Mouse (Mus musculus) heart, embryonic 14.5 days (tissue): ENCODE data around the gene Krt77. TPM values are rescaled to one million over a fixed set of nuclear protein-coding genes. Genes with fewer than 3 reads are reported as not detected.
A peak's percentile ranks its signal among the peaks of the same experiment; 100 is the strongest.

Source experiments
- ATAC-seq: fragments of 200-750 bp; cut with Nextera tagmentation; 2 replicates; pipeline ENCODE4 v1.8.0; 2017; ENCODE audit warnings: low read depth, moderate TSS enrichment; ENCODE audit not compliant: insufficient number of reproducible peaks, insufficient read depth, low FRiP score
- H3K27ac ChIP-seq, 2 experiments: fragments of 200-500 bp in 1 of 2; fragments of 300-500 bp in 1 of 2; sonication (generic) in 1 of 2; replicated peaks in 1 of 2; 2 replicates each; pipeline ENCODE4 v1.5.1; 2012 to 2014; ENCODE audit warnings: low read depth in 2 of 2, low read length in 2 of 2, control low read depth in 1 of 2, mild to moderate bottlenecking in 1 of 2, mixed read lengths in 1 of 2; ENCODE audit not compliant: control insufficient read depth in 1 of 2, insufficient read depth in 1 of 2
- H3K27me3 ChIP-seq: fragments of 300-500 bp; sonication (generic); 2 replicates; pipeline ENCODE4 v1.6.1; 2014; ENCODE audit warnings: mild to moderate bottlenecking, low read length, control low read depth; ENCODE audit not compliant: control insufficient read depth, insufficient read depth
- H3K36me3 ChIP-seq: fragments of 300-500 bp; sonication (generic); 2 replicates; pipeline ENCODE4 v1.6.1; 2014; ENCODE audit warnings: mild to moderate bottlenecking, control low read depth, low read length, mixed read lengths; ENCODE audit not compliant: control insufficient read depth, insufficient read depth
- H3K4me1 ChIP-seq, 2 experiments: fragments of 200-500 bp in 1 of 2; fragments of 300-500 bp in 1 of 2; sonication (generic) in 1 of 2; 2 replicates each; pipeline ENCODE4 v1.6.1; 2012 to 2014; ENCODE audit warnings: low read length in 2 of 2, control low read depth in 1 of 2, mixed read lengths in 1 of 2; ENCODE audit not compliant: control insufficient read depth in 2 of 2, insufficient read depth in 2 of 2
- H3K4me2 ChIP-seq: fragments of 300-500 bp; sonication (generic); 2 replicates; pipeline ENCODE4 v1.6.1; 2014; ENCODE audit warnings: mild to moderate bottlenecking, low read length
- H3K4me3 ChIP-seq, 2 experiments: fragments of 200-500 bp in 1 of 2; fragments of 300-500 bp in 1 of 2; sonication (generic) in 1 of 2; 2 replicates each; pipeline ENCODE4 v1.5.1; 2012 to 2014; ENCODE audit warnings: low read length in 2 of 2, mild to moderate bottlenecking in 2 of 2, control low read depth in 1 of 2, low read depth in 1 of 2, moderate library complexity in 1 of 2; ENCODE audit not compliant: control insufficient read depth in 1 of 2, insufficient read depth in 1 of 2
- H3K9ac ChIP-seq: fragments of 300-500 bp; sonication (generic); 2 replicates; pipeline ENCODE4 v1.6.1; 2014; ENCODE audit warnings: mild to moderate bottlenecking, low read length
- H3K9me3 ChIP-seq: fragments of 300-500 bp; sonication (generic); 2 replicates; pipeline ENCODE4 v1.6.1; 2016; ENCODE audit warnings: low read length, control low read depth; ENCODE audit not compliant: control insufficient read depth
- WGBS: fragments of 180-500 bp; shearing (Covaris S2); extraction: QIAGEN DNeasy Blood & Tissue Kit; methylation state at CpG from one replicate; pipeline ENCODE4 v1.1.7; 2014; 5-methylcytosine and 5-hydroxymethylcytosine counted together
- polyA plus RNA-seq: library from polyadenylated mRNA; unstranded; fragments of >200 nt; fragmentation: Nextera tagmentation; extraction: Ambion mirVana; gene quantifications from 2 replicates; pipeline ENCODE4 v1.2.1, GENCODE M21; 2014

The Krt77 gene
- polyA plus RNA-seq, 1 experiment from 2014 or later = not detected

DNA sequence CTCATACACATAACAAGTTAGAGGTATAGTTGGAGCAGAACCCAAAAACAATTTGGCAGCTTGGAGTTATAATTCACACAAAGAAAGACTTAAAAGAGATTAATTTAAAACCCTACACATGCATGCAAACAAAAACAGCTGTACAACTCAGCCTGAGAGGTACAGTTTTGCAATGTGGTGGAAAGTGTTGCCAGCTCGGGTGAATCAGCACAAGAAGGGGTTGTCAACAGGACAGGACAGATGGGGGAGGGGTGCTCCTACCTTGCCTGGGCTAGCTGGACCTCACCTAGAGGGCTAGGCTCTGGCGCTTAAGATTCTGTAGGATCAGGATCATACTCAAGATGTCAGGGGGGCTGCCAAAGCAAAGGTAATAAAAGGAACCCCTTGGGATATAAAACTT lies 8.5 kb upstream of the Krt77 start:
- ATAC-seq = no peak

DNA sequence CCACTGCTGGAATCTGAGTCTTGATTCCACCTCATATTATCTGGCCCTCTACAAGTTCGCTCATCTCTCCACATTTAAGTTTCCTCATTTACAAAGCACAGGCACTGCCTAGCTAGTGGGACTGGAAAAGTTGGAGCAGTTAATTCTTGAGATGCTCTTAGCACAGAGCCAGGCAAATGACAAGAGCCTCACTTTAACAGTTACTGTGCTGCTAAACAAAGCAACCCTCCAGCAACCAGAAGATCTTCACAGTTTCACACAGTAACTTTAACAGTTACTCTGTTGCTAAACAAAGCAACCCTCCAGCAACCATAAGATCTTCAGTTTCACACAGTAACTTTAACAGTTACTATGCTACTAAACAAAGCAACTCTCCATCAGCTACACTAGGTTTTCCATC lies 4.9 kb upstream of the Krt77 start:
- H3K27ac ChIP-seq = no peak overlapping the region
- H3K27me3 ChIP-seq = peaks cover 19% of the 10 kb centered on the region
- WGBS = 50% methylated on average over 1 of the region's 1 CpGs
- H3K9ac ChIP-seq = no peak overlapping the region
- H3K4me2 ChIP-seq = no peak overlapping the region
- H3K4me3 ChIP-seq = no peak overlapping the region
- no peaks in the 10 kb centered on the region for H3K4me1 ChIP-seq
- no peaks in the 10 kb centered on the region for H3K36me3 ChIP-seq
- no peak for ATAC-seq
- no peaks in the 10 kb centered on the region for H3K9me3 ChIP-seq

More for the DNA sequence above, 8.5 kb upstream of the Krt77 start:
- WGBS = 43% methylated on average over 2 of the region's 2 CpGs
- Histone ChIP-seq H3K36me3 (no peaks in the 10 kb centered on the region), H3K27ac (no peak overlapping the region), H3K4me2 (no peak overlapping the region), H3K9me3 (no peaks in the 10 kb centered on the region), H3K4me1 (no peaks in the 10 kb centered on the region), H3K4me3 (no peak overlapping the region), H3K27me3 (peaks cover 17% of the 10 kb centered on the region), H3K9ac (no peak overlapping the region)

DNA sequence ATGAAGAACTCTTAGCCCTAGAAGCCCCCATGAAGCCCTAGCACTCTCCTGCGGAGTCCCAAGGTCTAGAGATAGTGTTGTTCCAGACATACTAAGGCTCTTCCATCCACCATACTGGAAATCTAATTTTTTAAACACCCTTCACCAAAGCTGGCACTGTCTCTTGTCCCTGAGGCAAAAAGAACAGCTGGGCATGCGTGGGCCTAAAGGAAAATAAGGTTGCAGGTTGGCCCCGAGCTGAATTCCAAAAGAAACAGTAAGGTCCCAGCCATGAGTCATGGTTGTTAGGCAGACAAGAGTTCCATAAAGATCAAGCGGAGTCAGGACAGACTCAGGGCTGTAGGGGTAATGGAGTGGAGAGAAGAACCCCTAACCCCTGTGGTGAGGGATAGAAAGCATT lies 3.7 kb upstream of the Krt77 start:
- WGBS = 69% methylated on average over 4 of the region's 4 CpGs
- H3K36me3 ChIP-seq = no peaks in the 10 kb centered on the region
- ATAC-seq = no peak

DNA sequence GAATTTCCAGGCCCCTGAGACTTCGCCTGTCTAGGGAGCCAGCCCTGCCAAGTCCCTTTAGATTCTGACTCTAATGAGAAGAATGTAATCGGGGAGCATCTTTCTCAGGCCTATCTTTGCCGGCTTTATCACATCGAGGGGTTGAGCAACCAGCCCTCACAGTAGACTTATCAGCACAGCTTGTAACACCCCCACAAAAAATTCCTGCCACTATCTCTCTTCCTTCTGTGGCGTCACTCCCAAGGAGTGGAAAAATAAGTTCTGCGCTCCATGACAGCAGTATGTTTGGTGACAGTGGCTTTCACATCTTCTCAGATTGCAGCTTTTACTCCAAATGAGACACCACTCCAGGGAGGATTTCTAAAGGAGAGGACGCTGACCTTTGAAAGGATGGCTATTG lies 2.8 kb downstream of the Krt77 start:
- Histone ChIP-seq H3K27me3 (peaks cover 13% of the 10 kb centered on the region), H3K9me3 (no peaks in the 10 kb centered on the region), H3K4me3 (no peak overlapping the region), H3K4me2 (no peak overlapping the region), H3K36me3 (no peaks in the 10 kb centered on the region), H3K4me1 (no peaks in the 10 kb centered on the region), H3K9ac (no peak overlapping the region), H3K27ac (no peak overlapping the region)
- ATAC-seq = no peak
- WGBS = 48% methylated on average over 7 of the region's 7 CpGs

More for the DNA sequence above, 3.7 kb upstream of the Krt77 start:
- Histone ChIP-seq H3K4me1 (no peaks in the 10 kb centered on the region), H3K9ac (no peak overlapping the region), H3K9me3 (no peaks in the 10 kb centered on the region), H3K4me2 (no peak overlapping the region), H3K27me3 (peaks cover 20% of the 10 kb centered on the region), H3K27ac (no peak overlapping the region), H3K4me3 (no peak overlapping the region)

DNA sequence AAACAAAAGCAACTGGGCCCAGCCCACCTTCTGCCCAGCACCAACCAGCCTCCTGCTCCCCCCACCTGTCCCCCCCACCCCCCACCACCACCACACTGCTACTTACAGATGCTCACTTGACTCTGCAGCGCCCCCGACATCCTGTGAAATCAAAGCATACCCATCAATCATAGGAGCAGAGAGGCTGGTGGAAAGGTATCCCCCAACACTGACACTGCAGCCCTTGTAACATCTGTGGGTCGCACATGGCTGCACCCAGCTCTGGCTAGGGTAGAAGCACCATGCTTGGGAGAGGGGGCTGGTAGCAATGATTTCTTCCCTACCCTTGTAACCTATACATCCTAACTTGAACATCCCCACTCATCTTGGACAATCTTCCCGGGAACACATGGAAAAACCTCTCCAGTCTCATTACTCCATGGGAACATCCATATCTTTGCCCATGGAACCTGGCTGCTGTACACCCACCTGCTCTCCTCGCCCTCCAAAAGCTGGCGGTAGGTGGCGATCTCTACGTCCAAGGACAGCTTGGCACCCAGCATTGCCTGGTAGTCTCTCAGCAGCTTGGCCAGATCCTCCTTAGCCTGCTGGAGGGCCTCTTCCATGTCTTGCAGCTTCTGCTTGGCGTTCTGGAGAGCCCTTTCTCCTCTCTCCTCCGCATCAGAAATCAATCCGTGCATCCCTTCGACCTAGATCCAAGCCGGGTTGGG lies 8.9 kb downstream of the Krt77 start:
- no peak overlapping the region for H3K27ac ChIP-seq
- peaks cover 46% of the 10 kb centered on the region for H3K27me3 ChIP-seq
- H3K36me3 ChIP-seq = no peaks in the 10 kb centered on the region
- H3K4me2 ChIP-seq = peak overlapping the region; percentile 86
- peaks cover 0 to 6% of the 10 kb centered on the region in 2 experiments; a peak in 1 of 4 replicates for H3K4me1 ChIP-seq
- no peak overlapping the region for H3K9ac ChIP-seq
- H3K9me3 ChIP-seq = no peaks in the 10 kb centered on the region
- H3K4me3 ChIP-seq = peak overlapping the region in 1 of 2 experiments; percentile 37; a peak in 1 of 4 replicates
- no peak for ATAC-seq
- WGBS = 44% methylated on average over 13 of the region's 13 CpGs

DNA sequence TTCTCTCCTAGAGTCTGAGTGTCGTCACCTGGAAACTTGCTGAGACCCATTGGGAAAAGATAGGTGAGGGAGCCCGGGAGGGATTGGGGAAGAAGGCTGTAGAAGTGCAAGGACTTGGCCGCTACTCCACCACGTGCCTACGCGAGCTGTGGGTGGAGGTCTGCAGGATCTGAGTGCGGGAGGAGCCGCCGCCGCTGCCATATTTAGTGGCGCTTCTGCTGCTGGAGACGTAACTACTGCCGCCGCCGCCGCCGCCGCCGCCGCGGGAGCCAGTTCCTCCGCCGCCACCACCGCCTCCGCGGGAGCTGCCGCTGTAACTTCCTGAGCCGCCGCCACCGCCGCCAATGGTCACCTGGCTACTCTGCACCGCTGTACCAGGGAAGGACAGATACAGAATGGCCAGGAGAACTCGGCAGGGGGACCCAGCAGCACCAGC lies 9.8 kb downstream of the Krt77 start:
- H3K4me2 ChIP-seq = peak overlapping the region; percentile 86

DNA sequence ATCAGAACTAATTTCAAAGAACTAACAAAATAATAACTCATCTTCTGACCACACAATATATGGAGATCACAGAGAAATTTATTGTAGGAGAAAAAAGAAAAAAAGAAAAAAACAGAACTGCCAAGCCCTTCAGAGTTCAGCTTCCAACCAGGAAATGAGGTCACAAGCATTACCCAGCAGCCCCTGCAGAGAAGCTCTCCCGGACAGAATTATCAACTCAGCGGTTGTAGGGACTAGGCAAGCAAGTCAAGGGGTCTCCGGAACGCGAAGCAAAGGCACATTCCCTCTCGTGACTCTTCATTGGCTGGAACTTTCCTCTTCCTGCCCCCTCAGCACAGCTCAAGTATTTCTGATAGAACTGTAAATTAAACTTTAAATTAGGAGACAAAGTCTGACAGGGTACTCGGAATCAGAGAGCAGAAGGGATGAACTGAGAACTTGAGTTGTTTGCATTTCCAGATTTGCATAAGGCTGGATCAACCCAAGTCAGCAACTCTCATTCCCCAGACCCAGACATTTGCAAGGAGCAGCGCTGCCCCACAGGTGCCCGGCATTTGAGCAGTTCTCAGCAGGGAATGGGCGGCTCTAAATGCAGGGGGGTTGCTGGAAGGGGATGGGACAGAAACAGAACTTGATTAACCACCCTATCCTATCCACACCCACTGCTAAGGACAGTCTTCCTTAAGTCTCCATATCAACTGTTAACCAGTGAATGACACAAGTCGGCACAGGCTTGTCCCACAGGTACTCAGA lies 10.7 kb downstream of the Krt77 start:
- Histone ChIP-seq H3K9me3 (no peaks in the 10 kb centered on the region), H3K27me3 (peaks cover 55% of the 10 kb centered on the region), H3K36me3 (no peaks in the 10 kb centered on the region), H3K27ac (no peak overlapping the region), H3K4me3 (no peak overlapping the region), H3K4me1 (peaks cover 0 to 6% of the 10 kb centered on the region in 2 experiments; a peak in 1 of 4 replicates), H3K9ac (no peak overlapping the region), H3K4me2 (peak overlapping the region; percentile 86)
- WGBS = 6% methylated on average over 11 of the region's 11 CpGs
- ATAC-seq = no peak

More for the DNA sequence above, 9.8 kb downstream of the Krt77 start:
- under 1% methylated on average over 33 of the region's 33 CpGs for WGBS
- Histone ChIP-seq H3K4me1 (peaks cover 0 to 6% of the 10 kb centered on the region in 2 experiments; a peak in 1 of 4 replicates), H3K27me3 (peaks cover 49% of the 10 kb centered on the region), H3K9me3 (no peaks in the 10 kb centered on the region), H3K27ac (no peak overlapping the region), H3K4me3 (peak overlapping the region; percentile 37 to 48), H3K9ac (peak overlapping the region; percentile 38), H3K36me3 (no peaks in the 10 kb centered on the region)
- ATAC-seq = no peak
